Mouse (Mus musculus) ES-E14 (cell line): ENCODE measurements around the gene 2610008E11Rik. TPM values are rescaled to one million over a fixed set of nuclear protein-coding genes. Genes with fewer than 3 reads are reported as not detected.

Experiments used
- DNase-seq: peaks from one replicate; pipeline ENCODE4 v3.0.0-alpha.2; 2013; ENCODE audit warnings: low read depth, low spot score
- H3K27ac ChIP-seq: 2 replicates; pipeline ENCODE4 v1.5.1; 2012; ENCODE audit warnings: low read depth, mild to moderate bottlenecking, low read length, moderate library complexity, mixed read lengths; ENCODE audit not compliant: poor library complexity, insufficient read depth, severe bottlenecking
- H3K36me3 ChIP-seq: 2 replicates; pipeline ENCODE4 v1.6.1; 2012; ENCODE audit warnings: mild to moderate bottlenecking, low read length, moderate library complexity, mixed read lengths; ENCODE audit not compliant: control insufficient read depth, poor library complexity, insufficient read depth, severe bottlenecking
- H3K4me1 ChIP-seq, 2 experiments: fragments of 150-350 bp in 1 of 2; sonication (generic) in 1 of 2; 2 replicates each; pipeline ENCODE4 v1.6.1; 2012; ENCODE audit warnings: low read length in 2 of 2, mild to moderate bottlenecking in 1 of 2, mixed read lengths in 1 of 2; ENCODE audit not compliant: control insufficient read depth in 2 of 2, insufficient read depth in 2 of 2, poor library complexity in 1 of 2
- H3K4me3 ChIP-seq, 2 experiments: fragments of 150-350 bp in 1 of 2; sonication (generic) in 1 of 2; 2 replicates each; pipeline ENCODE4 v1.5.1; 2012; ENCODE audit warnings: low read length in 2 of 2, low read depth in 1 of 2, mild to moderate bottlenecking in 1 of 2, mixed read lengths in 1 of 2; ENCODE audit not compliant: insufficient read depth in 1 of 2, poor library complexity in 1 of 2, severe bottlenecking in 1 of 2
- H3K9ac ChIP-seq: 2 replicates; pipeline ENCODE4 v1.6.1; 2012; ENCODE audit warnings: low read depth, mild to moderate bottlenecking, low read length, mixed read lengths; ENCODE audit not compliant: poor library complexity, insufficient read depth, severe bottlenecking
- H3K9me3 ChIP-seq: fragments of 150-350 bp; sonication (generic); 2 replicates; pipeline ENCODE4 v1.6.1; 2012; ENCODE audit warnings: low read depth, mild to moderate bottlenecking, low read length; ENCODE audit not compliant: control insufficient read depth, insufficient read depth
- CHD2 ChIP-seq: IDR thresholded peaks from 2 replicates; pipeline ENCODE4 v1.6.1; 2014; ENCODE audit warnings: mild to moderate bottlenecking, low read depth, low read length, inconsistent platforms
- HCFC1 ChIP-seq: IDR thresholded peaks from 2 replicates; pipeline ENCODE4 v1.6.1; 2012; ENCODE audit warnings: low read length, inconsistent platforms, borderline replicate concordance; ENCODE audit not compliant: insufficient read depth
- MAFK ChIP-seq: IDR thresholded peaks from 2 replicates; pipeline ENCODE4 v1.6.1; 2014; ENCODE audit warnings: mild to moderate bottlenecking, low read depth, low read length, inconsistent platforms; ENCODE audit not compliant: insufficient read depth
- ZC3H11A ChIP-seq: IDR thresholded peaks from 2 replicates; pipeline ENCODE4 v1.6.1; 2012; ENCODE audit warnings: low read depth, mild to moderate bottlenecking, inconsistent platforms, low read length, borderline replicate concordance
- ZNF384 ChIP-seq: IDR thresholded peaks from 2 replicates; pipeline ENCODE4 v1.6.1; 2012; ENCODE audit warnings: low read depth, low read length, inconsistent platforms
- in situ Hi-C, 2 experiments: fragments of 600-800 bp; cut with MboI; formaldehyde crosslinking; loops; one replicate each; pipeline ENCODE4 v1.15.1; 2025; ENCODE audit warnings: low sequenced_read_pairs in 2 of 2, inconsistent platforms in 1 of 2; ENCODE audit not compliant: unreplicated experiment in 2 of 2
- total RNA-seq: library from RNA; depleted of rRNA; stranded (reverse); fragments of 300-350 nt; gene quantifications from 2 replicates; pipeline ENCODE4 v1.2.3, GENCODE M21; 2012

2610008E11Rik gene
- total RNA-seq, 1 experiment, result 10.8 TPM

DNA sequence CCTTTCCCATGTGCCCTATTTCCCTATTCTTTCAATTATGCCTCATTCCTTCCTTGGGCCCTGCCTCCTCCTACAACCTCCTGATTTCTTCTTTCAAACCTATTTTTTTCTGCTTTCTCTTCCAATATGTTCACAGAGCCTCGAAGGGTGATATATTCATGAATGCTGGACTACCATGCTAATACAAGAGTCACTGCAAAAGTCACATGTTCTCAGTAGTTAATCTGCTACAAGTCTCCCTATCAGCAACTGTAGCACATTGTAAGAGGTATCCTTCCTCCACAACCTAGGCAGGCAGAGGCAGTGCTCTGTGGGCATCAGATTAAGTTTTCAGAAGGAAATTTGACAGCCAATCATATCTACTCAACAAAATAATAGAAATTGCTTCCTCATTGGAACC is 11.8 kb upstream of the 2610008E11Rik start:
- TF ChIP-seq MAFK (no peak), HCFC1 (no peak), ZNF384 (no peak), ZC3H11A (no peak), CHD2 (no peak)
- Histone ChIP-seq H3K9me3 (no peaks in the 10 kb centered on the region), H3K27ac (no peak overlapping the region), H3K36me3 (no peaks in the 10 kb centered on the region), H3K9ac (no peak overlapping the region), H3K4me3 (no peak overlapping the region), H3K4me1 (no peaks in the 10 kb centered on the region; a peak in 1 of 4 replicates)
- in situ Hi-C loops, result loop anchor here in 1 of 2 experiments (25.0 kb wide), 1 partner anchor 472 kb away; no protein-coding TSS in a partner anchor
- DNase-seq, result no peak

DNA sequence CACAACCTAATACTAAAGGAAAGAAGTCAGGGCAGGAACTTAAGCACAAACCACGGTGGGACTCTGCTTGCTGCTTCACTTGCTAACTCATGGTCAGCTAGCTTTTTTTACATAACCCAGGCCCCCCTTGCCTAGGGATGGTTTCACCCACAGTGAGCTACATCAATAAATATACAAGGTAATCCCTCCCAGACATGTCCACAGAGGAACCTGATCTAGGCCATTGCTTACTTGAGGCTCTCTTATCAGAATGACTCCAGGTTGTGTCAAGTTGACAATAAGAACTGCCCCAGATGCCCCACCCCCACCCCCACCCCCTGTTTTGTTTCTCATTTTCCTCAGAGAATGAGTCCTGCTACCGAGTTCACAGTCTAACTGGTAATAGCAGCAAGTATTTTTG is 10.1 kb upstream of the 2610008E11Rik start:
- in situ Hi-C loops, result loop anchor here in 1 of 2 experiments (25.0 kb wide), 1 partner anchor 470 kb away; no protein-coding TSS in a partner anchor
- H3K4me3 ChIP-seq, result no peak overlapping the region

DNA sequence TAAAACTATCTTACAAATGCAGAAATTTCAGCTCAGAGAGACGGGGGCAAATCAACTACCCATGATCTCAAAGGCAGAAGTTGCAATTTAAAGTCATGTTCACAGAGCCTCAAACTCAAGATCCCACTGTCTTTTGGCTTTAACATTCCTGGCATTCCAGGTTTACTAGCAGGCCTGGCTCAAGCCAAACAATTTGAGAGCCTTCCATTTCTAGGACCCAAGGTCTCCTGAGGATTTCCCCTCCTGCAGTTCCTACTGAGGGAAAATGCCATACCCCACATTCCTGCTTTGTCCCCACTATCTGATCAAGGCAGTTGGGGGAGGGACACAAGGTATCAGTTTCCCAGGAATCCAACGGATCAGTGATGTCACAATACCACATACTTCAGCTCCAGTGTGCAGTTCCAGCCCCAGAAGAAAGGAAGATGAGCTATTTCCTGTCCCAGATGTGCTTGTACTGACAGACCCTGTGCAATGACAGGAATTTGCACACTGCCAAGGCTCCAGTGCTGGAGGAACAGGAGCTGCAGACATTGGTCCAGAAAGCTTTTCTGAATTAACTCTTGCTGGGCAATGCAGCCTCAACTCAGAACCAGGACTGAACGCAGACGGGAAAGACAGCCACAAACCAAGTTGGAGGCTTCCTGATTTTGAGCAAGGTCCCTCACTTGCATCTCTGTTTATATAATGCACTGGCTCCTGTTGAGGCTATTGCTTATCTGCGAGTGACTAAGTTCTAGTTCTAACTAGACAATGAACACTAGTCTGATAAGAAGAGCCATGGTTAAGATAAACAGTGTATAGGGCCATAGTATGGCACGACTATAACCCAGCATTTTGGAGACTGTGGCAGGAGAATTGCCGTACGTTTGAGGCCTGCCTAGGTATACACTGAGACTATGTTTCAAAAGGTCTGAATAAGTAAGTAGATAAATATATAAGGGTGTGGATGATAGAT is 9.2 kb upstream of the 2610008E11Rik start:
- TF ChIP-seq MAFK, result no peak
- TF ChIP-seq ZC3H11A, result no peak
- TF ChIP-seq CHD2, result no peak
- no peak for TF ChIP-seq HCFC1
- no peak for TF ChIP-seq ZNF384
- DNase-seq, result peak; percentile 33
- Histone ChIP-seq H3K9me3 (no peaks in the 10 kb centered on the region), H3K36me3 (no peaks in the 10 kb centered on the region), H3K27ac (no peak overlapping the region), H3K9ac (no peak overlapping the region), H3K4me3 (no peak overlapping the region), H3K4me1 (no peaks in the 10 kb centered on the region; a peak in 1 of 4 replicates)
- in situ Hi-C loops, result loop anchor here in 1 of 2 experiments (25.0 kb wide), 1 partner anchor 469 kb away; no protein-coding TSS in a partner anchor

More for the DNA sequence above, 10.1 kb upstream of the 2610008E11Rik start:
- Histone ChIP-seq H3K4me1 (no peaks in the 10 kb centered on the region; a peak in 1 of 4 replicates), H3K27ac (no peak overlapping the region), H3K9me3 (no peaks in the 10 kb centered on the region), H3K36me3 (no peaks in the 10 kb centered on the region), H3K9ac (no peak overlapping the region)
- no peak for DNase-seq
- TF ChIP-seq ZC3H11A (no peak), CHD2 (no peak)

DNA sequence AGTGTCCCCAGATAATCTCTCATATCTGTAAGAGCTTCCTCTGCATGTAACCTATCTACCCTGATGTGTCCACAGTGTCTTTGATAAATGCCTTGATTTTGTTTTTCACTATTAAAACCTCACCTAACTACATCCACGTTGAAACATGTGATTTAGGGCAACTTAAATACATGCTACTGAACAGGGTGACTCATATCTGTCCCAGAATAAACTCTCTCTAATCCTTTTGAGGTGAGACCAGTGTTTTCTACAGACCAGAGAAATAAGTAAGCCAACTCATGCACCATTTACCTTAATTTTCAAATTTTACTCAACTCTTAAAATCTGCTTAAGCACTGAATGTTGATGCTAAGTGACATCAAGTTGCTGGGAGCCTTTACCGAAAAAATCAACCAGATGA is 694 bp downstream of the 2610008E11Rik start:
- H3K27ac ChIP-seq, result no peak overlapping the region
- no peak overlapping the region; the same call in 1 of the 2 replicates for H3K9ac ChIP-seq
- TF ChIP-seq ZNF384, result no peak
- TF ChIP-seq CHD2, result no peak
- no peak for TF ChIP-seq ZC3H11A
- TF ChIP-seq MAFK, result no peak
- TF ChIP-seq HCFC1, result no peak
- no peaks in the 10 kb centered on the region for H3K9me3 ChIP-seq
- H3K4me3 ChIP-seq, result peak overlapping the region; percentile 82 to 100
- no peaks in the 10 kb centered on the region; the same call in 1 of the 2 replicates for H3K36me3 ChIP-seq
- in situ Hi-C loops, result no loop called here
- 0 out of 4 replicates have a peak, but pooled peaks cover 0 to 2% of the 10 kb centered on the region in 2 experiments for H3K4me1 ChIP-seq
- DNase-seq, result no peak
